Mouse (Mus musculus) right cerebral cortex, postnatal 14 days (tissue): ENCODE measurements around the gene Plac9a.
A peak's percentile ranks its signal among the peaks of the same experiment; 100 is the strongest.
"Not testable (repeated sequence)": the region's sequence is repeated elsewhere in the genome, so short reads cannot be mapped to it uniquely, and the experiment has no call there.

Experiments
- DNase-seq: peaks from one replicate; pipeline ENCODE4 v3.0.0; 2022

Plac9a gene

DNA sequence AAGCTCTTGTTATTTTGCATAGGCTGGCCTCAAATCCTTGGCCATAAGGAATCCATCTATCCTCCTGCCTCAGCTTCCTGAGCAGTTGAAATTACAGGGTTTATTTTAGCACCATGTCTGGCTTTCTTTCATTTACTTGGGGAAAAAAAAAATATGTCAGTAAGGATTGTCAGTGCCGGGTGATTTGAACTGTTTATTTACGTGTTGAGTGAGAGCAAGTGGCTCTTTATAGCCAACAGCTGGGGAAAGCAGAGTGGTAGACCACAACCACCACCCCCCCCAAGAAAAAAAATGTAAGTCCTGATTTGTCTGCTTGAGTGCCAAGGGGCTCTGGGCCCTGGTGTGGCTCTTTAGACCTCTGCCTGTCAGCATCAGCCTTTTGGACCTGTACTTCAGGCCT is 39.2 kb downstream of the Plac9a start:
- no peak for DNase-seq

DNA sequence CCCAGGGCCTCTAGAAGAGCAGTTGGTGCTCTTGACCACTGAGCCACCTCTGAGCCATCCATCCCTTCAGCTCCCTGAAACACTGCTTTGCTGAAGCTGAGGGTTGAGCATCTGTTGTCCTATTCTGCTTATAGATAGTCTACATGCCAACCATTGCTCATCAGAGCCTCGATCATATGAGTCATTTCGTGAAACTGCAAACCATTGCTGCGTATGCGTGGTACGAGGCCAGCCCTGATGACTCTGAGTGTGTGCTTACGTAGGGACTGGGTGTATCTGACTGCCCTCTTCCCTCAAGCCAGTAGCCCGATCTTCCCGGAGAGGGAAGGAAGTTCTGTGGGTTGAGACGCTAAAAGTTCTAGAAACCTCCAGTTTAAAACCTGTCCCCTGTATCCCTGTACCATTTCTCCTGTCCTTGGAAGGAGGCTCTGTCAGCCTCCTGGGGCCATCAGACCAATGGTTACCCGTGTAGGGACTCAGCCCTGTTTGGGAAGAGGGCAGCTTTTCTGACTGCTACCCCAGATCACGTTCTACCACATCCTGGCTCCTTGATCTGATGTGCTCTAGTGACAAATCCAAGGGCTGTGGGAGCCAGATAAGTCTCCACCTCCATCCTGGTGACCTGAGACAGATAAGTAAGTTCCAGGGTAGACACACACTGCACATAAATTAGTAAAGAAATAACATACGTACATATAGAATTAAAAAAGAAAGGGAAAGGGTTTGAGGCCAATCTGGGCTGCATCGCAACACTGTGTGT is 40.9 kb downstream of the Plac9a start:
- DNase-seq, result no peak

DNA sequence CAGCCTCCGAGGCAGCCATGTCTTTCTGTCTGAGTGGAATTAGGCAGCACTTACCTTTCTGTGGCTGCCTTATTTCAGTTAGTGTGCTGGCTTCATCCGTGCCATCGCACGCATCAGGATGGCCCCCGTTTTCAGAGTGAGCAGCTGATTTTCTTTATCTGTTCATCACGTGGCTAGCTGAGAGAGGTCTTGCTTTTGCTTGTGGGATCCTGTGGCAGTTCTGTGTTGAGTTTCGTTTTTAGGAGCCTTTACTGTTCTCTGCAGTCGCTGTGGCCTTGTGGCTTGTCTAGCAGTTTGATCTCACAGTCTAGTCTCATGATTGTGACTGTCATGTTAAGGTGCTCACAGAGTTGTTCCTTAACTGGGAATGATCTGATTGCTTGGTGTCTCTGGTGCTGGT is 45.0 kb downstream of the Plac9a start:
- DNase-seq, result no peak

DNA sequence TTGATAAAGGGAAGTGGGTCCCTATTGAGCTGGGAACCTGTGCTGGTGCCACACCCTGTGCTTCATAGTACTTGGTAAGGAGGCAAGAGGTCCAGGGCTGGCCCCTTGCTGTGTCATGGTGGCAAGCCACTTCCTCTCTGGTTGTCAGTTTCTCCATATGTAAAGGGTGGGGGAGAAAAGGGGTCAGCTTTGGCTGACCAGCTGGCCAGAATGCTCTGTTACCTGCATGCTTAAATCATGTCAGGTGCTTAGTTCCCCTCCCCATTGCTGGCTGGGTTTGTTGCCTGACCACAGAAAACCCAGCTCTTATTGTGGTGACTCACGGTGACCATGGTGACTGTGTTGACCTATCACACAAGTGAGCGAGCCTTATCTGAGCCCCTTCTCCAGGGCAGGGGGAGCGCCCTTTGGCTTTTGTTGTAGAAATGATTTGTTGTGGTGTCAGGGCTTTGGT is 45.7 kb downstream of the Plac9a start:
- DNase-seq, result no peak

DNA sequence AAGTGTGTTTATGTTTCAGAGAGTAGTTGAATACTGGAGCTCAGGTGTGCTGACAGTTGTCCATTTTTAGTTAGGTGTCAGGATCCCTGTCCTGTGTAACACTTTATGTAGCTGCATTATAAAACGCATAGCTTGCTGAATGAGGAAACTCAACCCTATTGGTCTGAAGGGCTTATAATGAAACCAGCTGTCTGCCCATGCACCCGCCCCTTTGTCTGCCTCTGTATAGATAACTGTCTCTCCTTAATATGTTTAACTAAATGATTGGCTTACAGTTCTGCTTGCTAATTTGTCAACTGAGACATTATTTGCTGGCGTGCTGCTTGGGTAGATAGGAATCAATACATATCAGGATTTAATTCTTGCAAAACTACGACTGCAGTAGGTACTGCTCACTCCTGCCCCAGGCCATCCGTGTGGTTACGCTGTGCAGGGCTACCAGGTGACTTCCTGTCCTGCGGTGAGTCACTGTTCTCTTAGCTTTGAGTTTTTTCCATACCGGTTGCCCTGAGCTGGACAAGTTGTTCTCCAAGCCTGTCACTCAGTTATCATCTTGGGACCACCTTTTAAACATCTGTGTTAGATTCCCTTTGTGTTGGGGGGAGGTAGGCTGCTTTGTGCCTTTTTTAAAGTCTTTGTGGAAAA is 47.5 kb downstream of the Plac9a start:
- DNase-seq, result no peak

DNA sequence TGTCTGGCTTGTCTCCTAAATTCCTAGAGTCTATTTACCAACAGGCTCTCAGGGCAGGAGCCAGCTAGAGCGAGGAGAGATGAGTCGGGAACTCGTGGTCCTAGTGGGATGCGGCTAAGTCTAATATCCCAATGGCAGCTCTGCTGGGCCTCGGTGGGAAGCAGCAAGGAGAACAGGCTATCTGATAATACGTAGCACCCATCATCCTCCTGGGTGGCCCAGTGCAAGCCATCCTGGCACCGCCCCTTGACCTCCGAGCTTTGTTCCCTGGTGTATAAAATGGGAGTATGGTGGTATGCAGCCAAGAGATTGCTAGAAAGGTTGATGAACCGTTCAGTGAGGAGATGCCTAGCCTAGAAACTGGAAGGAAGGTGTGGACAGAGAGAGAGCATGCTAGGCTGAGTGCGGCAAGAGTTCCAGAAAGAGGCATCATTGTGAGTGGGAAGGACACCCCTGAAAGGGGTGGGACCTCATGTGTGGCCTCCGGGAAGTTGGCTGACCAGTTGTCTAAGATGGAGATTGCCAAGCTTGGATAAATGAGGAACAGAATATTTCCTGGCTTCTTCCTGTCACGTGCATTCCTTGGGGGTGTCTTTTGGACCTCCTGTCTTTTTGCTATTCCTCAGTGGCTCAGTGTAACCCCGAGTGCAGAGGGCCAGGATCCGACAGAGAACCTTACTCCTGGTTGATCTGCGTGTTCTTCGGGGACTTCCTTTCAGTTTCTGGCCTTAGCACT is 49.0 kb downstream of the Plac9a start:
- no peak for DNase-seq

DNA sequence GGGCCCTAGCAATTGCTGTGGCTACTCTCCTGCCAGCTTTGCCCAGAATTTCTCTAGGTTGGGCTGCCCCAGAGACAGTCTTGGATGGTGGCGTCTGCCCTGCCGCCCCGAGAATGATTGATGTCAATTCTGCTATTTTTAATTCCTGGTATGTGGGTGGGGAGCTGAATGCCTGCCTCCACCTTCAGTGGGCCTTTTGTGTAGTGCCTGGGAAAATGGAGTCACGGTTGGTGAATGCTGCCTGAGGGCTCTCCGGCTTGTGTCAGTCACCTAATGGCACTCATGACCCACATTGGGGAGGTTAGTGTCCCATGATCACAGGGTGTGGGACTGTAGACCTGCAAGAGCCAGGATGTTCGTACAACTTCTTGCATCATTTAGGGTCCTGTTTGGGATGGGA is 49.6 kb downstream of the Plac9a start:
- DNase-seq, result no peak

DNA sequence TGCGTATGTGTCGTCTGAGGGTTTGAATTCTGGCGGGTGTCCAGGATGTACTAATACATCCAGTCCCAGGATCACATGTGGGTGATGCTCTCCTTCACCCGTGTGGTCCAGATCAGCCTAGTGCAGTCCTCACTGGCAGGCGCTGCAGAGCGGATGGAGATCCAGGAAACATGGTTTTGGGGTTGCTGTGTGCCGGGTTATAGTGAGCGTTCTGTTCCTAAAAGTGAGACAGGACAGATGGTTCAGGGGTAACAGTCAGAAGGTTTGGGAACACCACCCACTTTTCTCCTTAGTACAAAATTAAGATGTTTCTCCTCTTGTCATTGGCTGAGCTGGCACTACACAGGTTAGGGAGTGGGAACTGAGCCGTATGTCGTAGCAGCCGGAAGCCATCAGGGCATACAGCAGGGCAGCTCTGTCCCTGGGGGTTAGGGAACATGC is 50.8 kb downstream of the Plac9a start:
- DNase-seq, result no peak

DNA sequence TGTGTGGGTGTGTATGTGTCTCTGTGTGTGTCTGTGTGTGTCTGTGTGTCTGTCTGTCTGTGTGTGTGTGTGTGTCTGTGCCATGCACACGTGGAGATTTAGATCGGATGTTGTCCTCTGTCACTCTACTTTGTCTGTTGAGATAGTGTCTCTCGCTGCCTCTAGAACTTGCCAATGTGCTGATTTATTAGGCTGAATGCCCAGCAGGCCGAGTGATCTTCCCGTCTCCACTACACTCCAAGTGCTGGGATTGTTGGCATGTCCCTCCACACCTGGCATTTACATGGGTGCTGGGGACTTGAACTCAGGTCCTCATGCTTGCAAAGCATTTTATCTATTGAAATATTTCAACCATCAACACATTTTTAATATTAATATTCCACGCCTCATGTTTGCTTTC is 51.7 kb downstream of the Plac9a start:
- no peak for DNase-seq

DNA sequence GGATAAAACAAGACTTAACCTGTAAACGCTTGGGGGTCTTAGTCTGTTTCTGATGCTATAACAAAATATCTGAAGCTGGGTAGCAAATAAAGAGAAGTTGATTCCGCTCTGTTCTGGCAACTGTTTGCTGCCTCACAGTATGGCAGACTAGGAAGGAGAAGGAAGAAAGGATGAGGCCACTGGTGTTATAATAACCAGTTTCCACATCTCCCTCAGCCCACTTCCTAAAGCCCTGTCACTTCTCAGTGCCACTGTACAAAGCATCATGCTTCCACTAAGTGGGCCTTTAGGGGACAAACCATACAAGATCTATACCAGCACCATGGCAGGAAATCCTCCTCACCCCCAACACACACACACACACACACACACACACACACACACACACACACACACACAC is 52.5 kb downstream of the Plac9a start:
- no peak for DNase-seq

DNA sequence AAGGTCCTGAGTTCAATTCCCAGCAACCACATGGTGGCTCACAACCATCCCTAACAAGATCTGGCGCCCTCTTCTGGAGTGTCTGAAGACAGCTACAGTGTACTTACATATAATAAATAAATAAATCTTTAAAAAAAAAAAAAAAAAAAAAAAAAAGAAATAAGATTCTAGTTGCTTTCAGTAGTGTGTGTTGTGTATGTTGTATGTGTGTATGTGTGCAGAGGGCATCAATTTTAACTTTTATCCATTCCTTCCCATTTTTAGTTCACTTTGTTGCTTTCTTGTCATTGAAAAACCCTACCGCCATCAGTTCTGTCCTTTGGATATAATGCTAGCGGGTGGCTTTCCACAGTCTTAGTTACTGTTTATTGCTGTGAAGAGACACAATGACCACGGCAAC is 54.2 kb downstream of the Plac9a start:
- not testable (repeated sequence) for DNase-seq

DNA sequence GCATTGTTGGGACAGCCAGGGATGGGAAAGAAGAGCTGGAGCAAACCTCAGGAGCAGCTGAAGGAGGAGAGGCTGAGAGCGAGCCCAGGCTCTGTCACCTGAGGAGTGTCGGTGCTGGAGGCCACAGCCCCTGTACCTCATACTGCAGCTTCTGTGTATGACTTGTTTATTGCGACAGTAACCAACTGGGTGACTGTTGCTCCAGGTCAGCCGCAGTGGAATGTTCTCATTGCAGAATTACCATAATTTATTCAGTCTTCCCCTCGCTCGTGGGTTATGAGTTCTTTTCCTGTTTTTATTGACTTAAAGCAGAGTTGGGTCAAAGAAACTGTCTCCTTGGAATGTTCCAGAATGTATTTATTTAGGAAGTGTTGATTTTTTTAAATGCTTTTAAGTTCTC is 54.7 kb downstream of the Plac9a start:
- DNase-seq, result no peak

DNA sequence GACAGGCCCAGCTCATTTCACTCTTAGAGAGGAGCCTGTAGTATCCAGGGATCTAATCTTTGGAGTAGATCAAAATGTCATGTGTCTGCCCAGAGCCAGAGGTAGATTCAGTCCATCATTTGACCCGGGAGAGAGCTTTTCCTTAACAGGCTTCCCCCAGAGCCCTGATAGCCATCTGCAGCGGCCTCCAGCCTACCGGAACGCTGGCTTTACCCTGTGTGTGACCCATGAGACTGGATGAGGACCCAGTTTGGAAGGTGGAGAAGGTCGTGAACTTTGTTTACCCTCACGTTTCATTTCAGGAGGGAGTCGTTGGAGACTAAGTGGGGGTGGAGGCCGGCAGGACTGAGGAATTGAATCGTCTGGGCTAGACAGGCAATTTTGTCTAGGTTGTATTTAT is 55.2 kb downstream of the Plac9a start:
- no peak for DNase-seq

DNA sequence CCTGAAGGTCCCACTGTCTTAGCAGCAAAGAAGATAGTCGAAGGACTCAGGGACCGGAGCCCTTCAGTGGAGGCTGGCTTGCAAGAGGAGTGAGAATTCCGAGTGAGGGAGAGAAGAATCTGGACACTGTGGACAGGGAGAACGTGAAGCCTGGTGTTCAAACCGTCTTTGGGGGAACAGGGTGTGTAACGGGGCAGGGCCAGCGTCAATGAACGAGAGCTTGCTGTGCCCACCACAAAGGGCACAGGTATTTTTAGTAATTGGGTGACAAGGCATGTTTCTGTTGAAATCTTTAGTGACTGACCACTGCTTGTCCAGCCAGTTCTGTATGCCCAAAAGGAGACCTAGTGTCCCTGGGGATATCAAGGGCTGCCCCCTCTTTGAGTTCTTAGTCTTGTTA is 56.4 kb downstream of the Plac9a start:
- DNase-seq, result no peak

DNA sequence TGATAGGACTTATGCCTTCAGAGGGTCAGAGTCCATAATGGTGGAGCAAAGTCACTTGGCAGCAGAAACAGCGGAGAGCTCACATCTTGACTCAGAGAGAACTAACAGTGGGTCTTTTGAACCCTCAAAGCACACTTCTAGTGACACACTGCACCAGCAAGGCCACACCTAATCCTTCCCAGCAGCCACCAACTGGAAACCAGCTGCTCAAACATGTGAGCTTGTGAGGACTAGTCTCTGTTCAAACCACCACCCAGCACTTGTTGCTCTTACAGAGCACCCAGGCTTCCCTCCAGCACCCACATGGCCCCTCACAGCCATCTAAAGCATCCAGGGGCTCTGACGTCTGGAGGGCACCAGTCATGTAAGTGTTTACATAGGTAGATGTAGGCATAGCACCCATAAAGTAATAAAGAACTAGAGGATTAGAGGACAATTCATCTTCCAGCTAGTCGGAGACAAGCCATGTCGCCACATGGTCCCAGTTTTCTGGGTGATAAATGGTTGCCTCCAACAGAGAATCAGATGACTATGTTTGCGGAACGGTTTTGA is 57.0 kb downstream of the Plac9a start:
- DNase-seq, result no peak

DNA sequence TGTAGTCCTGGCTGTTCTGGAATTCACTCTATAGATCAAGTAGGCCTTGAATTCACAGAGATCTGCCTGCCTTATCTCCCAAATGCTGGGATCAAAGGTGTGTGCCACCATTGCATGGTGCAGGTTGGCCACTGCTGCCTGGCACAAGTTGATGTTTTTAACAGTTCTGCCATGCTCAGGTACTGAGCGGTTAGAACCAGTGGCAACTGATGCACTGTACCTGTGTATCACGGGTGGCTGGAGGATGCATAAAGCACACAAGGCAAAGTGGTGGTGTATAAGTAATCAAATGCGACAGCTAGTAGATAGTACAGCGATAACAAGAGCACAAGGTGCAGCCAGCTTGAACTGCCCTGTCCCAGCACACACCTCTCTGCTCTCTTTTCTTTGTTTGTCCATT is 58.5 kb downstream of the Plac9a start:
- no peak for DNase-seq

DNA sequence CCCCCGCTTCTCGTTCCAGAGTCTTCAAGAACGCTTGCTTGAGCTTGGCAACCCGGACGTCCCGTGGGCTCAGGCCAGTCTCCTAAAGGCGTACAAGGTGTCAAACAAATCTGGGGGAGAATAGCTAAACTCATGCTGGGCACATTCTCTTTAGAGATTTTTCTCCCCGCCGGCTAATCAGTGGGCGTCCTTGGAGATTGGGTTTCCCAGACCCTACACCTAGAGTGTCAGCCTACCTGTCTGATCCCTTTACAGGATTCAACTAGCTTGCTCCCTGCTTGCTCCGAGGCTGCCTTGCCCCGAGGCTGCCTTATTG is 60.3 kb downstream of the Plac9a start:
- DNase-seq, result no peak

DNA sequence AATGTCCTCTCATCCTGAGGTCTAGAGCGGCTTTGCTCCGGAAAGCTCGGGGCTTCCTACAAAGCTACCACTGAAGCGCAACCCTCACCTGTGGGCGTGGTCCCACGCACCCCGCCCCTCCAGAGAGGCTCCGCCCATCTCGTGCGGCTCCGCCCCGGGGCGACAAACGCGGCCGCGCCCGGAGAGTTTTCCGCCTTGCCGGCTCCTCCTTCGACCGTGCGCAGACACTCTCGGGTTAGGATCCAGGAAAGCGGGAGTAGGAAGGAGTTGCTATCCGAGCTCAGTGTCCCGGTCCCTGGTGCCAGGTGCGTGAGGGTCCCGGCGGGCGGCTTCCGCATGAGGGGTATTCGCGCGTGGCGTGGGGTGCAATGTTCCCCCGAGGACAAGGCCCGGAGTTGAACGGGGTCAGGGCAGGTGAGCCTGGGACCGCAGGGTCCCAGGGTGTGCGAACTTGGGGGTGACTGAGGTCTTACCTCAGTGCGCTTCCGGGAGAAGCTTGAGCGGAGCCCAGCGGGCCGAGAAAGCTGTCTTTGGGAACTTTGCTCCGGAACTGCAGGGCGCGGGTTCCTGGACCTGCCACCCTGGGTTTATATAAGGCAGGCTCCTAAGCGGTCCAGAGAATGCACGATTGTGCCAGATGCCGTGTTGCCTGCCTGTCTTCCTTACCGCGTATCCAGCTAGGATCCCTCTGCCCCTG is 60.8 kb downstream of the Plac9a start, which contains the start of gene Anxa11:
Gene Anxa11 (plus strand): TSS at position 166 of the 697 bp plus-strand sequence.
- DNase-seq, result peak; percentile 50

DNA sequence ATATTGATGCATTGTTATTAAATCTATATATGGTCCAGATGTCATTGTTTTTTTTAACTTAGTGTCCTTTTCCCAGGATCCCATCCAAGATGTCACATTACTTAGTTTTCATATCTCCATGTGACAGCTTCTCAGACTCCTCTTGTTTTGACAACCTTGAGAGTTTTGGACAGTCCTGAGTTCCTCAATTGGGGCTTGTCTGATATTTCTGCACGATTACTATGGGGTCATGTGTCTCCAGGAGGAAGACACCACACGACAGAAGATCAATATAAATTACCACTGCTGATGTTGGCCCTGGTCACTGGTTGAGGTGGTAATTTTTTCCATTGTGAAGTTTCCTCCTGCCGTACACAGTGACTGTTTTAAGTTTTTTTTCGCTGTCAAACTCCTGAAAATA is 61.3 kb downstream of the Plac9a start:
- DNase-seq, result no peak

DNA sequence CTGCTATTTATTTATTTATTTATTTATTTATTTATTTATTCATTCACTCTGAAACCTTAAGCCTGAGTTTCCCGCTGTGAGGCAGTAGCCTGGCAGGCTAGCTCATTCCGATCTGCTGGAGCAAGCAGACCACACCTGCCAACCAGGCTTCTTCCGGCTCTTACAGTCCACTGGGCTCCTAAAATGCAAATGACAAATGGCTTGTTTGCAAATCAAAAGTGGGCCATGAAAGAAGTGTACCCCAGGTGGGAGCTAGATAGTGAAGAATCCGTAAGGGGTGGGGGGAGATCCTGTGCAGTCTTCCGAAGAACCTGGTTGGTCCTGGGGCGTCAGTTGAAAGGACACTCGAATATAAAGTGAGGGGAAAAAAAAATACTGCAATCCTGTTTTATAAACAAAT is 61.9 kb downstream of the Plac9a start:
- no peak for DNase-seq

DNA sequence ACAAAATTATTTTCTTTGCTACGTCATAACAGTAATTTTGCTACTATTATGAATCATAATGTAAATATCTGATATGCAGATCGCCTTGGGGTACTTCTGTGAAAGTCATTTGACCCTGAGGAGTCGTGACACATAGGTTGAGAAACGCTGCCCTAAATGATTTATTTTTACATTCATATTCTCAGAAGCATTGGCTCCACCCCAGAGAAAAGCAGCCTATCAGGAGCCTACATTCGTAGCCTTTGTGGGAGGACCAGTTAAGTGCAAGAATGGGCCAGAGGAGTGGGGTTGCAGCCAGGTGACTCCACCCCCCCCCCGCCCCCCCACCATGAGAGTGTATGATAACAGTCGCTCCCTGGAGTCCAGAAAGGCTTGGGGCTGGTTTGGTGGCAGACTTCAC is 63.1 kb downstream of the Plac9a start:
- DNase-seq, result no peak

DNA sequence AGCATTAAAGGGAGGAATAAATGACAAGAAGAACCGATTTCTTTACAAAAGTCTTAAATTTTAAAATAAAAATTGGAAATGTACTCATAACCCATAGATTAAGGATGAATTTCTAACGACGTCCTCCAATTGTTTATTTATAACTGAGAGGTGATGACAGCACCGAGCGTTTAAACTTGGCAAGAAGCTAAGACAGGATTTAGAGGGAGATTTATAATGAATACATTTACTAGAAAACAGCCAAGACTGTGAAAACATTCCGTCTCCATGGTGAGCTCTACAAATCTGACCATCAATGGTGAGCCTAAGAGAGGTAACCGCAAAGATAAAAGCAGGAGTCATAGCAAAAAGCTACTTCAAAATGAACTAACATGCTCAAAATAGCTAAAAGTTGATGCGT is 64.5 kb downstream of the Plac9a start:
- DNase-seq, result no peak
